Mouse (Mus musculus) hindbrain, embryonic 11.5 days (tissue): ENCODE measurements at regions not wholly inside any gene's neighbourhood (a gene's known extent, or its start where the extent isn't known, plus 50 kb on each side); places are given as distances from the start of the nearest gene placed in this dataset.

ENCODE experiments used
- ATAC-seq: fragments of 200-750 bp; cut with Nextera tagmentation; 2 replicates; pipeline ENCODE4 v1.8.0; 2017; ENCODE audit warnings: mild to moderate bottlenecking, moderate TSS enrichment, moderate library complexity; ENCODE audit not compliant: low FRiP score
- DNase-seq: peaks from one replicate; pipeline ENCODE4 v3.0.0-alpha.2; 2015; ENCODE audit warnings: low spot score
- H3K27ac ChIP-seq: fragments of 300-500 bp; sonication (generic); 2 replicates; pipeline ENCODE4 v1.5.1; 2014; ENCODE audit warnings: mild to moderate bottlenecking, low read depth, low read length
- H3K27me3 ChIP-seq: fragments of 300-500 bp; sonication (generic); 2 replicates; pipeline ENCODE4 v1.6.1; 2014; ENCODE audit warnings: mild to moderate bottlenecking, low read length, moderate library complexity, mixed read lengths; ENCODE audit not compliant: control insufficient read depth, insufficient read depth
- H3K36me3 ChIP-seq: fragments of 300-500 bp; sonication (generic); 2 replicates; pipeline ENCODE4 v1.6.1; 2014; ENCODE audit warnings: mild to moderate bottlenecking, low read length, moderate library complexity, mixed read lengths; ENCODE audit not compliant: control insufficient read depth, insufficient read depth
- H3K4me1 ChIP-seq: fragments of 300-500 bp; sonication (generic); replicated peaks from 2 replicates; pipeline ENCODE4 v1.6.1; 2014; ENCODE audit warnings: low read length, mixed read lengths; ENCODE audit not compliant: control insufficient read depth, insufficient read depth
- H3K4me2 ChIP-seq: fragments of 300-500 bp; sonication (generic); replicated peaks from 2 replicates; pipeline ENCODE4 v1.6.1; 2014; ENCODE audit warnings: mild to moderate bottlenecking, low read depth, low read length
- H3K4me3 ChIP-seq: fragments of 300-500 bp; sonication (generic); 2 replicates; pipeline ENCODE4 v1.5.1; 2014; ENCODE audit warnings: low read depth, low read length
- H3K9ac ChIP-seq: fragments of 300-500 bp; sonication (generic); 2 replicates; pipeline ENCODE4 v1.6.1; 2014; ENCODE audit warnings: low read depth, low read length
- H3K9me3 ChIP-seq: fragments of 300-500 bp; sonication (generic); 2 replicates; pipeline ENCODE4 v1.6.1; 2016; ENCODE audit warnings: low read length; ENCODE audit not compliant: control insufficient read depth
- WGBS: fragments of 180-500 bp; shearing (Covaris S2); extraction: QIAGEN DNeasy Blood & Tissue Kit; methylation state at CpG from one replicate; pipeline ENCODE4 v1.1.7; 2014; 5-methylcytosine and 5-hydroxymethylcytosine counted together

DNA sequence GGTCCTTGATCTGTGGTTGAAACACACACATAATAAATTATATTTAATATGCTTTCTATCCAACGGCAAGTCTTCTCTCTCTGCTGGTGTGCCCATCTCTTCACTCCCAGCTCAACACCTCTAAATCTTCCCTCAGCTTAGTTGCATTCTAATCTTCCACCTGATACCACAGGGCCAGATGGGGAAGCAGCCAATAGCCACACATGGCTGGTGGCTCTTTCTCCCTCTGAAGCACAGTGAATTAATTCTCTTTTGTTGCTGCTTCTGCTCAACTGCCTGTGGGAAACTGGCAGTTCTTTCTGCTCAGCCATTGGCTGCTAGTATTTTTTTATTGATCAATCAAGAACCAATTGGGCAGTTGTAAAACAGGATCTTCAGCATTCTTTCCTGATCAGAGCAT lies 750.0 kb downstream of the Serpinb8 start:
- Histone ChIP-seq H3K9ac (no peak overlapping the region), H3K36me3 (no peaks in the 10 kb centered on the region), H3K9me3 (no peaks in the 10 kb centered on the region), H3K4me3 (no peak overlapping the region), H3K4me2 (no peak overlapping the region), H3K4me1 (no peaks in the 10 kb centered on the region), H3K27ac (no peak overlapping the region), H3K27me3 (no peaks in the 10 kb centered on the region)
- DNase-seq, result no peak
- ATAC-seq, result no peak; the same call in 1 of the 2 replicates
- 92% methylated on average over 1 of the region's 1 CpGs for WGBS

DNA sequence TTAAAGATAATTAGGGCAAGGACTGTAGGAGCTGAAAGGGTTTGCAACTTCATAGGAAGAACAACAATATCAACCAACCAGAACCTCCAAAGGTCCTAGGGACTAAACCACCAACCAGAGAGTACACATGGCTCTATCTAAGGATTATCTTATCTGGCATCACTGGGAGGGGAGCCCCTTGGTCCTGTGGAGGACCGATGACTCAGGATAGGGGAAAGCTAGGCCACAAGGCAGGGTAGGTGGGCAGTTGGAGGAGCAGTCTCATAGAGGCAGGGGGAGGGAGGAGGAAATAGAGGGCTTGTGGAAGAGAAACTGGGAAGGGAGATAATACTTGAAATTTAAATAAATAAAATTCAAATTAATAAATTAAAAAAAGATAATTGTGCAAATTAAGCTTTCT lies 751.5 kb downstream of the Serpinb8 start:
- no peaks in the 10 kb centered on the region for H3K9me3 ChIP-seq
- no peak overlapping the region for H3K27ac ChIP-seq
- H3K36me3 ChIP-seq, result no peaks in the 10 kb centered on the region
- no peak overlapping the region for H3K9ac ChIP-seq
- 75% methylated on average over 1 of the region's 1 CpGs for WGBS
- H3K4me2 ChIP-seq, result no peak overlapping the region
- no peaks in the 10 kb centered on the region for H3K4me1 ChIP-seq
- H3K27me3 ChIP-seq, result no peaks in the 10 kb centered on the region
- DNase-seq, result no peak
- 0 out of 2 replicates have a peak, but pooled peaks have one; percentile 39 for ATAC-seq
- H3K4me3 ChIP-seq, result no peak overlapping the region

DNA sequence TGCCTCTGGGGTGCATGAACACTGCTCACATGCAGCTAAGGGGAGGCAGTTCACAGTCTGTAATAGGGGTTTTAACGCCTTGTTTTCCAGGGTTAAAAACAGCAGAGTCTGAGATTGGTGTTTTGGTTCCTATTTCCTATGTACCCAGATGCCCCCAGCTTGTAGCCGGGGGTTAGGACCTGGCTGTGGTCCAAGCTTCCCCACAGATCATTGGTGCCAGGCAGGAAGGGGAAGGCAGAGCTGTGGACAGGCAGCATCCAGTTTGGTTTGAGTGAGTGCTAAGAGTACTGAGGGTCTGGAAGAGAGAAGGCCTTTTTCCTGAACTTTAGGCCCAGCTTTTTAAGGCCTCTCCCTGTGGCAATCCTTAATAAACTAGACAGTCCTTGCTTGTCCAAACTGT lies 774.0 kb downstream of the Serpinb8 start:
- WGBS, result 82% methylated on average over 2 of the region's 2 CpGs
- Histone ChIP-seq H3K4me3 (no peak overlapping the region), H3K4me1 (no peaks in the 10 kb centered on the region), H3K9me3 (no peaks in the 10 kb centered on the region), H3K4me2 (no peak overlapping the region), H3K36me3 (no peaks in the 10 kb centered on the region), H3K27ac (no peak overlapping the region), H3K27me3 (no peaks in the 10 kb centered on the region), H3K9ac (no peak overlapping the region)
- DNase-seq, result no peak
- no peak for ATAC-seq

DNA sequence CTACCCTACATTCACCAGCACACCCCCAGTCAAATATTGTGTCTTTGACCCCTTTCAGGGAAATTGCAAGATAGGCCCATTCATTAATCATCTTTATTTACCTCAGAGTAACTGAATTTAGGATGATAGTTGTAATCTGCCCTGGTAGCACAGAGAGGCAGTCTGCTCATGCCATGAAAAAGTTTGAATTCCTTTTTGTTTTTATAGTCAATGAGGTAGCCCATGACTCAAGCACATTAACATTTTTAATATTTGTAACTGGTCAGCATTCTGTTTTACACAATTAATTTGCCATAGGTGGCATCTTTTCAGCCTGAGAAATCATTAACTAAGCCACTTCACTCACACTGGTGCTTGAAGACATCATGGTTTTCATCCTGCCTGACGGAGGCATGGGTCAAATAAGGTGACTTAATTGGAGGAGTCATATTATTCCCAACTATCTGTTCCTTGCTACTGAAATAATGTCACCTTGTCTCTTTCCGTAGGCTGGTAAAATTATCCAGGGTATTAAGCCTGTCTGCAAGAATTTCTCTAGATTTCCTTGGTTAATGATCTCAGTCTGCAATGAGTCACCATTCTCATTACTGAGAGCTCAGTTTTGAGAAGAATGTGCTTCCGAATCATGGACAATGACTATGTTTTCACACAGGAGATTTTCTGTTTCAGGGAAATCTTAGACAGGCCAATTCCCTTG lies 780.2 kb downstream of the Serpinb8 start:
- H3K9me3 ChIP-seq, result no peaks in the 10 kb centered on the region
- 88% methylated on average over 3 of the region's 3 CpGs for whole genome bisulfite sequencing
- H3K4me3 ChIP-seq, result no peak overlapping the region
- ATAC-seq, result no peak
- no peak for DNase-seq
- H3K27me3 ChIP-seq, result no peaks in the 10 kb centered on the region
- H3K4me2 ChIP-seq, result no peak overlapping the region
- H3K4me1 ChIP-seq, result no peaks in the 10 kb centered on the region
- H3K27ac ChIP-seq, result no peak overlapping the region
- H3K9ac ChIP-seq, result no peak overlapping the region
- H3K36me3 ChIP-seq, result no peaks in the 10 kb centered on the region

DNA sequence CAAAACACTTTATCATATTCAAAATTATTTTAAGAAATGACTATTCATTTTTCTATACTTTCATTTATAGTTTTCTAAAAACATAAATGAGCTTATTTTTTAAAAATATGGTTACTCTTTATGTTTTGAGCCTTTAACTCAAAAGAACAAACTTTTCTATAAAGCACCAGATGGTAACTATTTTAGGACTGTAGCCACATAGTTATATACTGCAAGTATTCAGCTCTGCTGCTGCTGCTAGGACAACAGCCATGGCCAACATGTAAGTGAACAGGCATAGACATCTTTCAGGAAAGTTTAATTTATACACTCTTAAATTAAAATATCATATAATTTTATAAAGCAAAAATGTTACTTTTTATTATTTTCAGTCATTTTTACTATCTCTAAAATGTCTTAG lies 800.1 kb downstream of the Serpinb8 start:
- H3K4me1 ChIP-seq, result no peaks in the 10 kb centered on the region
- no peaks in the 10 kb centered on the region for H3K27me3 ChIP-seq
- H3K9ac ChIP-seq, result no peak overlapping the region
- no peaks in the 10 kb centered on the region for H3K9me3 ChIP-seq
- H3K4me3 ChIP-seq, result no peak overlapping the region
- H3K27ac ChIP-seq, result no peak overlapping the region
- ATAC-seq (no peak), DNase-seq (no peak)
- H3K4me2 ChIP-seq, result no peak overlapping the region
- H3K36me3 ChIP-seq, result no peaks in the 10 kb centered on the region

DNA sequence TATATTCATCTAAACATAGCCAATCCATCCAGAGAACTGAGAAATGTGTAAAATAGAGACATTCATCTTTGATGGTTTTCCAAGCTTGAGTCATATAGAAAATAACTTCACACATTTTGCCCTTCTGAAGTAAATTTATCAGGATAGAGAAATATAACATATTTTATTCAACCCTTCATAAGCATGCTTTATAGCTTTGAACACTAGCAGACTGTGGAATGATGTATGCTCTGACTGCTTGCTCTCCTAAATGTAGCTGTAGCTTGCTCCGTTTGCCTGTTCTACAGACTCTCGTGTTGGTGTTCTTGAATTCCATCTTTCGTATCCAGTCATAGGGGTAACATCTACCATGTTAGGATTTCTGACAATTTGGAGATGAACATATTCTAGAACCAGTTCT lies 800.7 kb downstream of the Serpinb8 start:
- Histone ChIP-seq H3K4me1 (no peaks in the 10 kb centered on the region), H3K36me3 (no peaks in the 10 kb centered on the region), H3K27ac (no peak overlapping the region), H3K9ac (no peak overlapping the region), H3K4me3 (no peak overlapping the region), H3K4me2 (no peak overlapping the region), H3K27me3 (no peaks in the 10 kb centered on the region), H3K9me3 (no peaks in the 10 kb centered on the region)
- DNase-seq (no peak), ATAC-seq (no peak)
- WGBS, result 91% methylated on average over 3 of the region's 3 CpGs

DNA sequence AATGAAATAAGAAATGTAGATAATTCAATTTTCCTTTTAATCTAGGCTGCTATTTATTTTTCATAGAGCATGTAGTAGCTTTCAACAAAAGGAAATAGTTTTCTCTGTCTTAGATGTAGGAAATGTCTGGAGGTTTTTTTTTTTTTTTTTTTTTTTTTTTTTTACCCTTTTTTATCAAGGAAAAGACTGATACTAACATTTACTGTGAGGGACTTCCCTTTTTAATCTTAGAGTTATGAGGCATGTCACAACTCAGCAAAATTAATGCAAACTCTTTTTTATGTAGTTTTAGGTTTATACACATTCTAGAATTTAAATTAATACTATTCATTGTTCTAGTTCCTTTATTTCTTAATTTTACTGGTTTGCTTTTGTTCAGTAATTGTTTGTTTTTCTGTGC lies 850.0 kb downstream of the Serpinb8 start:
- H3K9me3 ChIP-seq, result no peaks in the 10 kb centered on the region

DNA sequence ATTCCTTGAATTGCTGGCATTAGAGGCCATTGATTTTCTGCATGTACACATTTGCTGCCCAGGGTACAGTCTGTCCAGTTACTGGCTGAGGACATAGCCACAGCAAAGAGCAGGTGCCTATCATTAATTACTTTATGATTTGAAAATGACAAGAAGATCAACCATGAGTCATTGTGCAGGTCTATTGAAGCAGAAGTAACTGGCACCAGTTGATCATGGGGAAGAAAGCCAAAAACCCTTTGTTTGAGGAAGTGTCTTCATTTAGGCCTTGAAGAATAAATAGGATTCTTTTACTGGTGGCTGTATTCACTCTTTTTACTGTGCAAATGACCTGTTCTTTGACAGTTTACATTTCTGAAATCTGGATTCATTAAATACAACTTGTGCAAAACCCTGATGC lies 863.0 kb downstream of the Serpinb8 start:
- Histone ChIP-seq H3K4me1 (no peaks in the 10 kb centered on the region), H3K27me3 (no peaks in the 10 kb centered on the region)
- no peak for ATAC-seq

More for the DNA sequence above, 850.0 kb downstream of the Serpinb8 start:
- no peaks in the 10 kb centered on the region for H3K27me3 ChIP-seq
- H3K36me3 ChIP-seq, result no peaks in the 10 kb centered on the region
- no peak for ATAC-seq
- no peak overlapping the region for H3K27ac ChIP-seq
- no peak overlapping the region for H3K4me2 ChIP-seq
- DNase-seq, result no peak
- no peak overlapping the region for H3K9ac ChIP-seq
- H3K4me1 ChIP-seq, result no peaks in the 10 kb centered on the region
- no peak overlapping the region for H3K4me3 ChIP-seq

DNA sequence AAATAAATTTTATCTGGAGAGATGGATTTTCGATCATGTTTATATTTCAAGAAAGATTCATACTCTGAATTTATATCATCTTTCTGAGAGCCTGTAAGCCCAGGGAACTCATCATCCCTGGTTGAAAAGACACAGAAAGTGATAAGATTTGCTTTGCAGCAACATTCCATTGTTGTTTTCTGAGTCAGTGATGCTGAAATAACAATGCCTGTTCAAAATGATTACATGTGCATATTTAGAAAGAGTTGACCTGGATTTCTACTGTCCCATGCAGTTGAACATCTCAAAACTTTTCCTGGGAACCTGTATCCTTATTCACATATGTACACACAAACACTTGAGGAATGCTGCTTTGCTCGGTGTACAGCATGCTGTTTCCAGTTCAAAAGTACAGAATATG lies 882.2 kb downstream of the Serpinb8 start:
- Histone ChIP-seq H3K36me3 (no peaks in the 10 kb centered on the region), H3K4me2 (no peak overlapping the region), H3K27ac (no peak overlapping the region), H3K27me3 (no peaks in the 10 kb centered on the region), H3K4me3 (no peak overlapping the region), H3K9ac (no peak overlapping the region), H3K4me1 (no peaks in the 10 kb centered on the region), H3K9me3 (no peaks in the 10 kb centered on the region)
- DNase-seq (no peak), ATAC-seq (no peak)
- 92% methylated on average over 2 of the region's 2 CpGs for WGBS

More for the DNA sequence above, 863.0 kb downstream of the Serpinb8 start:
- H3K27ac ChIP-seq, result no peak overlapping the region
- H3K9me3 ChIP-seq, result no peaks in the 10 kb centered on the region
- no peak for DNase-seq
- no peak overlapping the region for H3K4me2 ChIP-seq
- H3K4me3 ChIP-seq, result no peak overlapping the region
- no peak overlapping the region for H3K9ac ChIP-seq
- no peaks in the 10 kb centered on the region for H3K36me3 ChIP-seq
